Mouse (Mus musculus): ENCODE data around the gene Ugt1a9.
"Not testable (repeated sequence)": the region's sequence is repeated elsewhere in the genome, so short reads cannot be mapped to it uniquely, and the experiment has no call there.

Ugt1a9 gene

DNA sequence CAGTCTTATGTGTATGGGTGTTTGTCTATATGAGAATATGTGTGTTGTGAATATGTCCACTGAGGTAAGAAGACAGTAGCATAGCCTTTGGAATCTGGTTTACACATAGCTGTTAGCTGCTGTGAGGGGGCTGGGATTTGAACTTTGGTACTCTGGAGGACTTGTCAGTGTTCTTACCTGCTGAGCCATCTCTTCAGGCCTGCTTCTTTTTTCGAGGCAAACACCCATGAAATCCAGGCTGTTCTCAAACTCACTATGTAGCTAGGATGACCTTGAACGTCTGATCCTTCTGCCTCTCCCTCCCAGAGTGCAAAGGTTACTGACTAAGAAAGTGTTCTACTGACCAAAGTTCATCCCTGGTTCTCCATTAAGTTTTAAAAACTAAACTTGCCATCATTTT, 35.1 kb downstream of the Ugt1a9 start:
- no peak for DNase-seq (ENCODE audit: low spot score in 2 of 2)

GRCm38 (mm10) chr1:88109027-88109557, 38.5 kb downstream of the Ugt1a9 start:
- DNase-seq (ENCODE audit: low spot score in 2 of 2), result not testable (repeated sequence)

DNA sequence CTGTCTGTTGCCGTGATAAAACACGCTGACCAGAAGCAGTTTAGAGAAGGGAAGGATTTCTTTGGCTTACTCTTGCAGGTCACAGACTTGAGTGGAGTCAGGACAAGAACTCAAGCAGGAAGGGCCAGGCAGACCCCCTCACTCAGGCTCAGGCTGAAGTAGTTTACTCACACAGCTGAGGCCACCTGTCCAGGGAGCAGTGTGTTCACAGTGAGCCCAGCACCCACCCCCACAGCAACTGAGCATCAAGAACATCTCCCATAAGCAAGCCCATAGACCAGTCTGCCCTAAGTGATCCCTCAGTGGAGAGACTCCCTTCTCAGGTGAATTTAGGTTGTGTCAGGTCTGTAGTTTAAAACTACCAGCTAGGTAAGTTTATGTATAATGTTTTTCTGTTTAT, 39.0 kb downstream of the Ugt1a9 start:
- not testable (repeated sequence) for DNase-seq (ENCODE audit: low spot score in 2 of 2)

DNA sequence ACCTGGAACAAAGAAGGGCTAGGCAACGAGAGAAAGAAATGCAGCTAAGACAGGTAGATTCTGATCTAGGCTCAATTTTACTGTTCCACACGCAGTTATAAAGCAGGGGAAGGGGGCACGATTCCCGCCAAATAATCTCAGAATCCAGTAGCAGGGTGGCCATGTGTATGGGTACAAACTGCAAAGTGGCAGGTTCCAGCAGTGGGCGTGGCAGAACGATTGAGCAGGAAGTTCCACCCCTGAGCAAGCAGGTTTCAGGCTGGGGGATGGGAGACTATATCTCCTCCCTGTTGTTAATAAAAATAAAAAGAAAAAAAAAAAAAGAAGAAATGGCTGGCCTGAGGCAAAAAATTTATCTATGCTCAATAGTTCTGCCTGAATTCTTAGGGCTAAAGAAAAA, 42.2 kb downstream of the Ugt1a9 start:
- DNase-seq (ENCODE audit: low spot score in 2 of 2), result not testable (repeated sequence)

DNA sequence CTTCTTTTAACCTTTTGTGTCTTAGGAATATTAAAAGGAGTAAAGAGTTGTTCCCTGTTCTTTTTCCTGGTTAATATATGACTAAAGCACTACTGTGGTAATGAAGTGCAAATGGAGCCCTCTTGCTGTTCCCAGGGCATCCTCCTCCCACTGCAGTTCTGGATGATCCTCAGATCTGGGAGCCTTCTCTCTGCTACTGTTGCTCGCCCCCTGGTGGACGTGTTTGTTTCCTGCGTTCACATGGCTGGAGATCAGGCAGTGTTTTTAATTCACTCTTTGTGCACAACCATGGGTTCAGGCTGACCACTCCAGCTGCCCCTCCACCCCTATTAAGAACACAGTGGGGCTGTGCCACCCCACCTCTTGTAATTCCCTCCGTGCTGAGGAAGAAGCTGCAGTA, 50.0 kb downstream of the Ugt1a9 start:
- DNase-seq (ENCODE audit: low spot score in 2 of 2), result not testable (repeated sequence)

- not testable (repeated sequence) for DNase-seq (ENCODE audit: low spot score in 2 of 2)
These were observed 50.9 kb downstream of the Ugt1a9 start for GRCm38 (mm10) chr1:88121521-88121920.

DNA sequence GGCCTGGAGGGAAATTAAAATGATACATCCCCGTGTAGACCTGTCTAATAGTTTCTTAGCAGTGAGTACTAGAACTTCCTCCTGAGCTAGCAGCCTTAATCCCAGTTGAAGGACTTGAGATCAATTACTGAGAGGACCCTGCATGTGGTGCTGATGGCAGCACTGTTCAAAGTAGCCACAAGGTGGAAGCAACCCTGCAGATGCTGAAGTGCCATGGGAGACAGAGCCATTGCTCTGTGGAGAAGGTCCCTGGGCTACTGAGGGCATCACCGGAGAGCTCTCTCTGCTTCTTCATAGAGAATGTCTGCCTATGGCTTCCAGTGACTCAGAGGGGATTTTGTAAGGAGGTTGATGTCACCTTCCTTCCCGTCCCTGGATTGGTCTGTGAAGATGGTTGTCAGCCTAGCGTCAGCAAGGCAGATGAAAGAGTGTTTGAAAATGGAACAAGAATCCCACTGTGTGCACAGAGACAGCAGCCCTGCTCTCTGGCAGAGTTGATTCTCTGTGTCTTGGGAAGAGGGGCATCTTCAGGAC, 55.3 kb downstream of the Ugt1a9 start:
- DNase-seq (ENCODE audit: low spot score in 2 of 2), result not testable (repeated sequence)

DNA sequence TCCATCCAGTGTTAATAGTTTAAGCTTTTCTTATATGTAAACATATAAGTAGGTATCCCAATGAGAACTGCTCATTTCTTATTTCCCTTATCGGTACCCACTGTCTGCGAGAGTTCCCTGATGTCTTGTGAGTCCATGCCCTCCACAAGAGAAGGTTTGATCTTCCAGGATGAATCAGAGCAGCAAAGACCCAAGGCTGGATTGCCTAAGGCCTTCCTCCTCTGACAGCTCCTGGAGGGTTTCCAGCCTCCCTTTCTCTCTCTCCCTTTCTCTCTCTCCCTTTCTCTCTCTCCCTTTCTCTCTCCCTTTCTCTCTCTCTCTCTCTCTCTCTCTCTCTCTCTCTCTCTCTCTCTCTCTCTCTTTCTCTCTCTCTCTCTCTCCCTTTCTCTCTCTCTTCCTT, 58.5 kb downstream of the Ugt1a9 start:
- DNase-seq (ENCODE audit: low spot score in 2 of 2), result not testable (repeated sequence)

DNA sequence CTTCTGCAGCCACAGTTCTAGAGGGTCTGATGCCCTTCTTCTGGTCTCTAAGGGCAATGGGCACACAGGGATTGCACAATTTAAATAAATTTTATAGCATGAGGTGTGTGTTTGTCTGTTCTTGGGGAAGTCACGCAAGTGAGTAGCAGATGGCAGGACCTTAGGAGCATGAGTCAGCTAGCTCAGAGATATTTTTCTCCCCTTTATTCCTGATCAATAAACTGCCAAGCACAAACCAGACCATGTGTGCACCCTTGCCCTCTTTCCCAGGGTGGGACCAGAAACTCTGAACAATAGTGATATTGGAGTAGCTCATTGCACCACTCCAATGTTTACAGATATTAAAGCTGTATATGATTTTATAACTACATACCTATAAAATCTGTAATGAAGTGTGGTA, 59.6 kb downstream of the Ugt1a9 start:
- not testable (repeated sequence) for DNase-seq (ENCODE audit: low spot score in 2 of 2)

GRCm38 (mm10) chr1:88133908-88134456, 63.4 kb downstream of the Ugt1a9 start:
- no peak for DNase-seq (ENCODE audit: low spot score in 2 of 2)

GRCm38 (mm10) chr1:88134457-88135011, 63.9 kb downstream of the Ugt1a9 start, which contains the start of gene Ugt1a6a:
Gene Ugt1a6a (plus strand): TSS chr1:88134809.
- DNase-seq (ENCODE audit: low spot score in 2 of 2), result not testable (repeated sequence)

DNA sequence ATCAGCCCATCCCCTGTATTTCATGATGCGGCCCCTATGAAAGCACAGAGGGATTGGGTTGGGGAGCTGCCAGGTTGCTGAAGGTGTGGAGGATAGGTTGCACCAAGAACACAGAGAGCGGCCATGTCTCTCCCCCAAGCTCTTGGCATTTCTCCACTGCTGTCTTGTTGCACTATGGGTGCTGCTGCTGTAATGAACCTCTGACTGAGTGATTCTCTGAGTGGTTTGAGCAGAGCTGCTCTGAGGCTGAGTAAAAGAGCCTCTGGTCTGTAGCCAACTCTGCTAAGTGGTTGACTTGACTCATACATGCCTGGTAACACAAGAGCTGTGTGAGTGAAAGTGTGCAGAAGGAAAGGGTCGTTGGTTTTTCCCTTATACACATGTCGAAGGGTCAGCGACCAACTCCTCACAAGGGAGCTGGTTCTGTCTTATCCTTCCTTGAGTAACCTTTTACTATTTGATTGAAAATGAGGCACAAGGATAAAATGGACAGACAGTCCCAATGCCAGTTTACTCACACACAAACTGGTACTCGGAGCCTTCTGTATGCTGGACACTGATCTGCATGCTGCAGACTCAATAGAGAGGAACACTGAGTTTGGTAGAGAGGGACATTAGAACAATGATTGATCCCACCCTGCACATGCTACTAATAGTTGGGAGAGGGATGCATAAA, 64.8 kb downstream of the Ugt1a9 start:
- not testable (repeated sequence) for DNase-seq (ENCODE audit: low spot score in 2 of 2)

GRCm38 (mm10) chr1:88136646-88137045, 66.0 kb downstream of the Ugt1a9 start:
- no peak for DNase-seq (ENCODE audit: low spot score in 2 of 2)

GRCm38 (mm10) chr1:88137264-88137663, 66.7 kb downstream of the Ugt1a9 start:
- DNase-seq (ENCODE audit: low spot score in 2 of 2), result no peak

- DNase-seq (ENCODE audit: low spot score in 2 of 2), result no peak
These were observed 67.5 kb downstream of the Ugt1a9 start for GRCm38 (mm10) chr1:88138145-88138544.

DNA sequence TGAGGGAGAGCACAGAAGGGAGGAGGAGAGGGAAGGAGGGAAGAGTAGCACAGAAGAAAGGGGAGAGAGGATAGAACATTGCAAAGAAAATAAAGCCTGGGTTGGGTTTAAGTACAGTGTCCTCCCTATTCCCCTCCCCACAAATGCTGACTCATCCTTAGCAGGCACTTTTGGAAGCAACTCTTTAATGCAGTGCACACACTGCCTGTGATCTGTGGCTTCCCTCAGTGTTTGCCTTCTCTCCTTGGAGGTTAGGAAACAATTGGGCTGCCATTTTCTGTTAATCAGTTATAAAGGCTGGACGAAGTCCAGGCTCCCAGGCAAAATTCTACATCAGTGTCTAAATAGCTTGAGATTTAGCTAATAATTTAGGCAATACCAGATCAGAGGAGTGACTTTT, 69.9 kb downstream of the Ugt1a9 start:
- not testable (repeated sequence) for DNase-seq (ENCODE audit: low spot score in 2 of 2)

- DNase-seq (ENCODE audit: low spot score in 2 of 2), result peak in 1 of 2 experiments; percentile 11
These were observed 73.5 kb downstream of the Ugt1a9 start for GRCm38 (mm10) chr1:88143966-88144675.

DNA sequence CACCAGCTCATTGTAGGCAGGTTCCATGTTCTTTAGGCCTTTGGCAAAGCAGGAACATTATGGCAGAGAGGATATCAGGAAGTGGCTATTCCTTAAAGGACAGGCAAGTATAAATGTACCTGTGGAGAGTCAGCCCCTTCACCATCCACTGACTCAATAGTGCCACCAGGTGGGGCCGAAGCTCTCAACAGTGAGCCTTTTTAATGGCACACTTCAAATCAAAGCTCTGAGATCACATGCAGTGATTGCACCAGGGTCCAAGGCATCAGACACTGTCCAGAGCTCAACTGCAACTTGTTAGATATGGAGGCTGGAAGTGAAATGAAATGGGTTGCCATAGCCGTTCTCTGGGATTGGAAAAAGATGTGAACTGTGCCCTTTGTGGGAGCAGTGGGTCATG, 74.7 kb downstream of the Ugt1a9 start:
- DNase-seq (ENCODE audit: low spot score in 2 of 2), result not testable (repeated sequence)

- not testable (repeated sequence) for DNase-seq (ENCODE audit: low spot score in 2 of 2)
These were observed 79.5 kb downstream of the Ugt1a9 start for GRCm38 (mm10) chr1:88150133-88150532.

GRCm38 (mm10) chr1:88158430-88158829, 87.8 kb downstream of the Ugt1a9 start:
- DNase-seq (ENCODE audit: low spot score in 2 of 2), result no peak

DNA sequence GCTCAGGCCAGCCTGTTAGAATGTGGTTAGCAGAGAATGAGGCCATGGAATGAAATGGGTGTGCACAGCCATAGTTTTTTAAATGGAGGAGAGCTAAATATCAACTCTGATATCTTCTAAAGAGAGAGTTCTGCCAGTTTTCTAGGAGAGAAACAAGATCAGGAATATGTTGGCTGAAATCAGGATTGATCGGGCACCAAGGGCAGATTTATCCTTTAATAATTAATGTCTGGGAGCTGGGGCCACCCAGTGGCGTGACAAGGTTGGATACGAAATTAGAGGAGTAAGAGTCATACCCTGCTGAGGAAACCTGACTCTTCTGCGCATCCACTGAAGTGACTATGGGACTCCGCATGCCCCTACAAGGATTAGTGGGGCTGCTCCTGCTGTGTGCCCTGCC, 95.1 kb downstream of the Ugt1a9 start, which contains the start of gene Ugt1a5:
Ugt1a5 (plus strand) TSS at position 302 of the 400 bp plus-strand sequence.
- DNase-seq (ENCODE audit: low spot score in 2 of 2), result no peak

DNA sequence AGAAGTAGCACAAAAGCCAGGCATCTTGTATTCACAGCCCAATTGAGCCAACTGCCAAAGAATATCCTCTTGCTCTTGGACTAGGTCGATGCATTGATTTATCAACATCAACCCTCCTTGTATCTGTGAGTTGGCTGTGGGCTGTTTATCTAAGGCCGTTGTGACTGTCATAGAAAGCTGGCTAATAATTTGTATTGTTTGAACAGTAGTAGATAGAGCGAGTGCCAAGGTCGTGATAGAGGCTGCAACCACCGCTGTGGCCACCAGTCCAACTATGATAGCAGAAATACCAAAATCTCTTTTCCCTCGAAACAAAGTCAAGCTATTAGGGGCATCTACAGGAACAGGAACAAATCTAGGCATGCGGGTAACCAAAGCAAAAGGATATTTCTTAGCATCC, 101.6 kb downstream of the Ugt1a9 start:
- not testable (repeated sequence) for DNase-seq (ENCODE audit: low spot score in 2 of 2)
